Mouse (Mus musculus): ENCODE measurements around the gene P2ry1.

P2ry1 gene

GRCm38 (mm10) chr3:61002587-61003501 is at the start of gene P2ry1:
Gene P2ry1 (plus strand): TSS chr3:61002795.
- peak; percentile 86 for DNase-seq (ENCODE audit: inconsistent ontology term)

- DNase-seq (ENCODE audit: inconsistent ontology term): no peak
Observed at GRCm38 (mm10) chr3:60953199-60953736, 49.3 kb upstream of the P2ry1 start.

- no peak for DNase-seq (ENCODE audit: inconsistent ontology term)
Observed at GRCm38 (mm10) chr3:60954073-60954472, 48.5 kb upstream of the P2ry1 start.

- DNase-seq (ENCODE audit: inconsistent ontology term): no peak
Observed at GRCm38 (mm10) chr3:60958769-60959168, 43.8 kb upstream of the P2ry1 start.

GRCm38 (mm10) chr3:60965137-60965536 is 37.5 kb upstream of the P2ry1 start:
- DNase-seq (ENCODE audit: inconsistent ontology term): peak; percentile 12

GRCm38 (mm10) chr3:60974944-60975343 is 27.7 kb upstream of the P2ry1 start:
- DNase-seq (ENCODE audit: inconsistent ontology term): no peak

- DNase-seq (ENCODE audit: inconsistent ontology term): no peak
Observed at GRCm38 (mm10) chr3:60982109-60982508, 20.5 kb upstream of the P2ry1 start.

GRCm38 (mm10) chr3:60998064-60998463 is 4.5 kb upstream of the P2ry1 start:
- DNase-seq (ENCODE audit: inconsistent ontology term): no peak

- no peak for DNase-seq (ENCODE audit: inconsistent ontology term)
Observed at GRCm38 (mm10) chr3:60999715-61000114, 2.9 kb upstream of the P2ry1 start.

GRCm38 (mm10) chr3:61000747-61001146 is 1.8 kb upstream of the P2ry1 start:
- DNase-seq (ENCODE audit: inconsistent ontology term): no peak

- DNase-seq (ENCODE audit: inconsistent ontology term): no peak
Observed at GRCm38 (mm10) chr3:61001852-61002586, 576 bp upstream of the P2ry1 start.

GRCm38 (mm10) chr3:61004611-61005010 is 2.0 kb downstream of the P2ry1 start:
- DNase-seq (ENCODE audit: inconsistent ontology term): peak; percentile 7

GRCm38 (mm10) chr3:61011660-61012059 is 9.1 kb downstream of the P2ry1 start:
- peak; percentile 39 for DNase-seq (ENCODE audit: inconsistent ontology term)

- DNase-seq (ENCODE audit: inconsistent ontology term): no peak
Observed at GRCm38 (mm10) chr3:61012550-61012949, 10.0 kb downstream of the P2ry1 start.

- DNase-seq (ENCODE audit: inconsistent ontology term): no peak
Observed at GRCm38 (mm10) chr3:61016733-61017132, 14.1 kb downstream of the P2ry1 start.

GRCm38 (mm10) chr3:61032100-61032499 is 29.5 kb downstream of the P2ry1 start:
- DNase-seq (ENCODE audit: inconsistent ontology term): no peak

- DNase-seq (ENCODE audit: inconsistent ontology term): peak; percentile 46
Observed at GRCm38 (mm10) chr3:61035633-61036032, 33.0 kb downstream of the P2ry1 start.

- peak; percentile 22 for DNase-seq (ENCODE audit: inconsistent ontology term)
Observed at GRCm38 (mm10) chr3:61039916-61040315, 37.3 kb downstream of the P2ry1 start.

- peak; percentile 79 for DNase-seq (ENCODE audit: inconsistent ontology term)
Observed at GRCm38 (mm10) chr3:61049976-61050672, 47.5 kb downstream of the P2ry1 start.

Data from Muller cell, postnatal 12 days (primary cell).